Mouse (Mus musculus) right cerebral cortex, postnatal 36 days (tissue): ENCODE data around the gene 2700081O15Rik.
A peak's percentile ranks its signal among the peaks of the same experiment; 100 is the strongest.

Experiments
- DNase-seq, 2 experiments: peaks; one replicate each; pipeline ENCODE4 v3.0.0; 2022; ENCODE audit warnings: low spot score in 2 of 2, mixed read lengths in 1 of 2

2700081O15Rik gene

GRCm38 (mm10) chr19:7420841-7421601, 3.6 kb downstream of the 2700081O15Rik start:
- no peak for DNase-seq

DNA sequence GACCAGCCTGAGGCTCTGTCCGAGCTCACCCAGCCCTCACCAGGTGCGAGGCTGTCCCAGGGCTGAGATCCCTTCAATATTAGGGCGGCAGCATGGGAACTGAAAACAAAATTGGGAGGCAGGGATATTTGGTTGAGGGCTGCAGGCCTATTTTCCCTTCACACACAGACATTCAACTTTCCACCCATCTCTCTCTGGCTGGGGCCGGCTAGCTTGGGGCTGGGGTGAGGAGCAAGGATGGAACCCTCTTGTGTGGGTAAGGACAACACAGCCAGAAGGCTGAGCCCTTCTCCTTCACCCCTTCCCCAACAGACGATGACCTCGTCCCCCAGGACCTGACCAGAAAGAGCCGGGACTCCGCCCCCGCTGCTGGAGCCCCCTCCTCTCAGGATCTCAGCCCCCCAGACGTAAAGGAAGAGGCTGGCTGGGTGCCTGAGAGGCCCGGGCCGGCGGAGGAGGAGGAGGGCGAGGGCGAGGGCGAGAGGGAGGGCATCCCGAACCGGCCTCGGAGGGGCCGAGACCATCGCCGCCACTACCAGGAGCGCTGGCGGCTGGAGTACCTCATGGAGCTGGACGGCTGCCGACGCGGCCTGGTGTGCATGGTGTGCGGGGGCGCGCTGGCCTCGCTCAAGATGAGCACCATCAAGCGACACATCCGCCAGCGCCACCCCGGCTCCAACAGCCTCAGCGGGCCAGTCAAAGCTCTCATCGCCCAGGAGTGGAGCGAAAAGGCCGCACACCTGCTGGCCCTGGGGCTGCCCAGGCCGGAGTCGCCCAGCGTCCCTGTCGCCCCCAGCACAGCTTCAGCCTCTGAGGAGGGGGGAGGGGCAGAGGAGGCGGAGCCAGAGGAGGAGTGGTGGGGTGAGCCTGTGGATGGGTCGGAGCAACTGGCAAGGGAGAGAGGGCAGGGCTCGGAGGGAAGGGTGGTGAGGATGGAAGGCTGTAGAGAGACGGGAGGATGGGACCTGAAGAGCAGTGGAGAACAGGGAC, 4.5 kb downstream of the 2700081O15Rik start:
- peak; percentile 67 to 82 for DNase-seq

DNA sequence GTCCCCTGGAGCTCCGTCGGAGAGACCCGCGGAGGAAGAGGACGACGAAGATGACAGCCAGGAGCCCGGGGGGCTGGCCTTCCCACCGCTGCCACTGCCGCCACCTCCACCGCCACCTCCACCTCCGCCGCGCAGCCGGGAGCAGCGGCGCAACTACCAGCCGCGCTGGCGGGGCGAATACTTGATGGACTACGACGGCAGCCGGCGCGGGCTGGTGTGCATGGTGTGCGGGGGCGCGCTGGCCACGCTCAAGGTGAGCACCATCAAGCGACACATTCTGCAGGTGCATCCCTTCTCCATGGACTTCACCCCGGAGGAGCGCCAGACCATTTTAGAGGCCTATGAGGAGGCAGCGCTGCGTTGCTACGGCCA, 5.2 kb downstream of the 2700081O15Rik start:
- peak; percentile 13 to 25 for DNase-seq

DNA sequence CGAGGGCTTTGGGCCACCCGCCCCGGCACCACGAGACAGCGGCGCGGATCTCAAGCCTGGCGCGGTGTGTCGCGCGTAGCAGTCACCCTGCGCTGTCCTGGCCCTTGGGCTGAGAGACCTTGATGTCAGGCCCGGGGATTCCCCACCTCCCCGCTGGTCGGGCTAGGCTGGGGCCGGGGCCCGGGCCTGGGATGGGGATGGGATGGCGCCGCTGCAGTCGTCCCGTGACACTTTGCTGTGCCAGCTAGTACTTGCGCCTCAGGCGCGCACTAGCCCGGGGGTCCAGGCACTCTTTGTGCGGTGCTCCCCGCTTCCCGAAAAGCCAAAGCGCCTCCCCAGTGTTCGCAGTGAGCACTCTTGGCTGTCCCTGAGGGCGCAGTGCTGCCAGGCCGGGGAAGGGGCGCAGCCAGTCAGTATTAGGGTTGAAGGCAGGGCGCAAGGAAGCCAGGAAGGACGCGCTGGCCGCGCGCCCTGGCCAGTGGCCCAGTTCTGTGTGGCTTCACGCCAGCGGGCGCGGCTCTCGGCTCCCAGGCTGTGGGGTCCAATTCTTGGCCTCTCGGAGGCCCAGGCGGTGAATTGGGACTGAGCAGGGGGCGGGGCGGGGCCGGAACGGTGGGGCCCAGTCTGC, 5.7 kb downstream of the 2700081O15Rik start:
- peak; percentile 68 to 80 for DNase-seq

GRCm38 (mm10) chr19:7423656-7424030, 6.2 kb downstream of the 2700081O15Rik start:
- no peak for DNase-seq

- DNase-seq, result no peak
Measured at GRCm38 (mm10) chr19:7424131-7424530, 6.7 kb downstream of the 2700081O15Rik start.

DNA sequence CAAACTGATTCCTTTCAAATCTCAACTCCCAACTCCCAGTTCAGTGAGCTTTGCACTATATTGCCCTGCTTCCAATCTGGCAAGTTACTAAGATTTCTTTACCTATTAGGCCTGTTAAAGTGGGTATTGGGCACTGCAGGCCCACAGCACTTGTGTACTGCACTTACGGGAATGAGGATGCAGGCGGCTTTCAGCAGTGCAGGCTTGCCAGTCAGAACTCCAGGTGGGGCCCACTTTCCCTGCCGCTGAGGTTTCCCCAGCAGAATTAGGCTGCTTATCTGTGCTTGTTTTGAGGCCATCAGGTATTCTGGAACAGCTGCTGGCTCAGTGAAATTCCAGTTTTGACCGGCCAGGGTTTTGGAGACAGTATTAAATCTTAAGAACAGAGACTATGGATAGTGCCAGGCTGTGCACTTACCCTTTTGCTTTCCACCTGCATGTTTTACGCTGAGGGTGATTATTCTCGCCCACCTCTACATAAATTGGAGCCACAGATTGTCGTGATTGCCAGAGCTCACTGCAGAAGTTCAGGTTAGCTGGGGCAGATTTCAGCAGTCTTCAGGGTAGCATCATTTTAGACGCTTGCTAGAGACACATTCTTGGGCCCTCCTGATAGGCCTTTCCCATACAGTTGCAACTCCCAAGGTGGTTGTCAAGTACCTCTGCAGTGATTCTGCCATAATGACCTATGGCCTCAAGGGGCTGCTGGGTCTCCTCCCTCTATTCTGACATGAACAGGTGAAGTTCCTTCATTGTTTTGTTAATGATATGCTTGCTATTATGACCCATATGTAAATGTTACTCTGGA, 7.4 kb downstream of the 2700081O15Rik start:
- DNase-seq, result no peak

GRCm38 (mm10) chr19:7425398-7425775, 8.0 kb downstream of the 2700081O15Rik start:
- no peak for DNase-seq

- DNase-seq, result no peak
Measured at GRCm38 (mm10) chr19:7434887-7435286, 17.5 kb downstream of the 2700081O15Rik start.

DNA sequence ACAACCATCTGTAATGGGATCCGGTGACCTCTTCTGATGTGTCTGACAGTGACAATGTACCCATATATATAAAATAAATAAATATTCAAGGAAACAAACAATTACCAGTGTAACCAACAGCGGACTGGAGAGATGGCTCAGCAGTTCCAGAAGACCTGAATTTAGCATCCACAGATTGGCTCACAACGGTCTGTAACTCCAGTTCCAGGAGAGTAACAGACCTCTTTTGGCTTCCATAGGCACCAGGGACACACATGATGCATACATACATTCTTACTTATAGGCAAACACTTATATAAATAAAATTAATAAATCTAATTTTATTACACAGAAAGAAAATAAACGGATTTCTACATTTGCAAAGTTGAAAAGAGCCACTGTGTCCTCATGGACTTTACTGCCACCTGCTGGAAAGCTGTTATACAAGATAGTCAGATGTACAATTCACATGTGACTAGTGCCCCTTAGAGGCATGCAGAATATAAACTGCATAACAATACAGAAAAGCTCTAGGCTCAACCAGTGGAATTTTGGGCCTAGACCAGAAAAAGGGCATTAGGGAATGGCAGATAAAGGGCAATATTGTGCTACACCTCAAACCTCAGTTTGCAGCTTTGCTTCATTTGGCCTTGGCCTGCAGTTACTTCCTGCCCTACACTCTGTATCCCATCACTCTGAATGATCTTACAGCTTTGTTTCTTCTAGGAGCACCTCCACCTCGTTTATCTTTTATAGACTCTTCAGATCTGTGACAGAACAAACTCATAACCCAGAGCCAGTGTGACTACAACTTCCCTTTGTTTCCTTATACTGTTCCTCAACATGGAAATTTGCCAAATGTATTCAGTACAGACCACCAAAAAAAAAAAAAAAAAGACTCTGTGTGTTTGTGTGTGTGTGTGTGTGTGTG, 18.9 kb downstream of the 2700081O15Rik start:
- DNase-seq, result no peak

- no peak for DNase-seq
Measured at GRCm38 (mm10) chr19:7438295-7438694, 20.9 kb downstream of the 2700081O15Rik start.

- no peak for DNase-seq
Measured at GRCm38 (mm10) chr19:7441493-7441892, 24.1 kb downstream of the 2700081O15Rik start.

DNA sequence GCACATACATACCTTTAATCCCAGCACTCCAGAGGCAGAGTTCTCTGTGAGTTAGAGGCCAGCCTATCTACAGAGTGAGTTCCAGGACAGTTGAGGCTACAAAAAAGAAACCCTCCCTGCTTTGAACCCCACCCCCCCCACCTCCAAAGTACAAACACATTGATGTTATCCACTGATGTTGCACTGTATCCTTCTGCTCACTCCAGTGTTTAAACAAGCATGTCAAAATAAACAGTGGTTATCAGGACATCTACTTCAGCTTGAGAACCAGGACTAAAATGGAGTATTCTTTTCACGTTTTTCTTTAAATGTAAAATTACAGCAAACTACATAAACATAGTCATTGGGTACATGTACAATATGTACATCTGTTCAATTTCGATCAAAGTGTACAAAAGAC, 27.7 kb downstream of the 2700081O15Rik start:
- DNase-seq, result no peak

- DNase-seq, result no peak
Measured at GRCm38 (mm10) chr19:7445596-7445995, 28.2 kb downstream of the 2700081O15Rik start.

DNA sequence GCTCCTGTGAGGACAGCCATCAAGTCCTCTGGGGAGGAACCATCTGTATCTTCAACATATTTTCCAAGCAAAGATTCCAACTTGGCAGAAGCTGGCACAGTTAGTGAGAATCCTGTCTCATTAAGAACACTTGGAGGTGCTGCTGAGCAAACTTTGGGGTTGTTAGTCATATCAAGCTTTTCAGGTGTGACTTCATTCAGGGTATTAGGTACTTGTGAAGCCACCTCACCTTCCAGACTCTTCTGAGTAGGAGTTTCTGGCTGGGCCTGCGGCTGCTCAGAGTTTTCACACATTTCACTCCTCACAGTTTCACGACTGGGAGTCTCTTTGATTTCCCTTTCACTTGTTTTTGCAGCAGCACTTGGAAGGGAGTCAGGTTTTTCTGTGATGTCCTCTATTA, 39.4 kb downstream of the 2700081O15Rik start:
- no peak for DNase-seq

DNA sequence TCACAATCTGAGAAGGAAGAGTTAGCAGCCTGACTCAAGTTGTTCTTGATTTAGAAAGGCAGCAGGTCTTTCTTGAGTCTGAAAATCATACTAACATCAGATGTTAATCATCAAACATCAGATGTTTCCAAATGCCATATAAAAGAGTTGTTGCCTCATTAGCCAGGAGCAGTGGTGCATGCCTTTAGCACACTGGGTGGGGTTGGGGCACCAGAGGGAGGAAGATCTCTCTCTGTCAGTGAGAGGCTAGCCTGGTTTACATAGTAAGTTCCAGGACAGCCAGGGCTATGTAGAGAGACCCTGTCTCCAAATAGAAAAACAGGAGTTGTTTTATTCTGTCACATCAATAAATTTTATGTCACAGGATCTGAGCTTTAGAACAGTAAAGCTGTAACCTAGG, 41.5 kb downstream of the 2700081O15Rik start:
- no peak for DNase-seq

GRCm38 (mm10) chr19:7459370-7459769, 41.9 kb downstream of the 2700081O15Rik start:
- no peak for DNase-seq

- no peak for DNase-seq
Measured at GRCm38 (mm10) chr19:7467915-7468314, 50.5 kb downstream of the 2700081O15Rik start.

DNA sequence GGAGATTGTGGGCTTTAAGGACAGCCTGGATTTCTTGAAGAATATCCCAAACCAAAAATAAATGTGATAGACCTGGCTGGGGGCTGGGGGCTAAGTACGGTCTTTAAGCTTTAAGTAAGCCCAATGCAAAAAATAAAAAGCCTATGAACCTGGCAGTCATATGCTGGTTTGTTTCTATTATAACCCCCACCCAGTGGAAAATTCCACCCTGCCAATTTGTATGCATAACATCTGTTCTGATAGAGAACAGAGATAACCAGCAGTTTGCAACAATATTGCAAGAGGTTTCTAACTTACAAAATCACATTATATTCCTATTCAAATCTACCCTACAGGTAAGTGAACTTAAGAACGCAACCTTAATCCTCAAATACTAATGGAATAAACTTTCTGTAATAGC, 53.2 kb downstream of the 2700081O15Rik start:
- no peak for DNase-seq
